Mouse (Mus musculus): ENCODE results near the gene Dusp27. TPM values are rescaled to one million over a fixed set of nuclear protein-coding genes. Genes with fewer than 3 reads are reported as not detected.
A peak's percentile ranks its signal among the peaks of the same experiment; 100 is the strongest.

The Dusp27 gene
- total RNA-seq, 1 experiment, result 60.2 TPM

DNA sequence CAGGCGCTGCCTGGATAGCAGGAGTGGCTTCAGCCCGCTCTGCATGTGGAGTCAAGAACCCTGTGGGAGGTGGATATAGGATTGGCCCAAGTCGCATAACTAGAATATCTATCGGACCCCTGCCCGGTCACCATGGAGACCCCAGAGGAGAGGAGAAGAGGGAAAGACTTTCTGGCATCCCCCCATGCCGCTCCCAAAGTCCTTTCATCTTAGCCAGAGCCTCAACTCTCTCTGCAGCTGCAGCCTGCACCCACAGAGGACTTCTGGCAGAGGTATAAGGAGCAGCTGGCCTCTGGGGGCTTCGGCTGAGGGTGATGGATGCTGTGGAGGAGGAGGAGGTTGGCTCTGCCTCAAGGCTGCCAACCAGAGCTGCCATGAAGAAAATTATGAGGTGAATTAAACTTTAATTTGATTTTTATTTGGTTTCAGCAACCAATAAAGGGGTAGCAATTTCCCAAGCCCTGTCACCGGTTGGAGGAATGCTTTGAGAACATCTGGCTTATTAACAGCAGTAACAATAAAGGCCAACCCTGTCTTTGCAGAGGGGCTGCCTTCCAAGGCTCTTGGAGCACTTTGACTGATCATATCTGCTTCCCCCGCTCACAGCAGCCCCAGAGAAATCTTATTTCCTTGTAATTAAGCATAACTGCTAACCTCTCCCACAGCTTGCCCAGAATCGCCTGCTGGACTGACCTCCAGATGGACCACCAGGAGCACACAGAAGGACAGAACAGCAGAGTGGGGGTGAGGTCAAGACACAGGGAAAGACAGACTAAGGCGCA is 78.5 kb downstream of the Dusp27 start:
- DNase-seq (ENCODE audit: low read depth, low spot score), result no peak

DNA sequence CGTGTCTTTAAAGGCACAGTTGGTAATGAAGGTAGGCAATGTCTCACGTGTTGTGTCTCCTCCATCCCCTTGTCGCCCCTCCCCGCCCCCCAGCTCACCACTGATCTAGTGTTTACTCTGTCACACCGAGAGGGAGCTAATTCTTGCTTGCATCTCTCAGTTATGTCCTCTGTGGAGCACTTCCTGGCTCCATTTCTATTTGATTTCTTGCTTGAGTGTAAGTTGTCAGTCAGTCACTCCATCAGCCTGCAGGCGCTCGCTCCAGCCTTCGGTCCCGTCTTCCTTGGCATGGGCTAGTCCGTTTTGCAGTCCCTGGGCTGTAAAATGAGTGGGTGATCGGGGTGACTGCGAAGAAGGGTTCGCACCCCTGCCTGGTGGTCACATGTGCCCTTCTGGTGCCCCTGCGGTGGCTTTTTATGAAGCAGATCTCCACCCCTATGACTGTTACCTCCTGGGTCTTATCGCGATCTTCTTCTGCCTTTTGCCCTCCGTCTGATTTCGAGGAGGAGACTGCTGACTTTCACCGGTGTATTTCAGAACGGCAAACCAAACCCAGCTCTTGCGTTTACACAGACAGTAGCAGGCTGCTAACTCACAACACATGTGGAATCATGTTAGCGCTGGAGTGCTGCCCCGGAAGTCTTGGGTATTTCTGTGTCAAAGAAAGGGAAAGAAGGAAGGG is 79.4 kb downstream of the Dusp27 start:
- Histone ChIP-seq H3K4me3 (ENCODE audit: insufficient read depth in 1 of 2, low read depth in 1 of 2, low read length in 2 of 2, poor library complexity in 1 of 2, severe bottlenecking in 1 of 2) (peak overlapping the region; percentile 23 to 50), H3K27ac (ENCODE audit: insufficient read depth, low read depth, low read length, poor library complexity, severe bottlenecking) (no peak overlapping the region), H3K9me3 (ENCODE audit: control insufficient read depth, insufficient read depth, low read depth, low read length) (no peaks in the 10 kb centered on the region), H3K4me1 (ENCODE audit: control insufficient read depth in 2 of 2, insufficient read depth in 2 of 2, low read length in 2 of 2, poor library complexity in 1 of 2) (peaks cover 0 to 16% of the 10 kb centered on the region in 2 experiments; a peak in 1 of 4 replicates), H3K9ac (ENCODE audit: insufficient read depth, low read depth, low read length, poor library complexity, severe bottlenecking) (no peak overlapping the region), H3K36me3 (ENCODE audit: control insufficient read depth, insufficient read depth, low read length, poor library complexity, severe bottlenecking) (no peaks in the 10 kb centered on the region)
- no peak for DNase-seq (ENCODE audit: low read depth, low spot score)
- in situ Hi-C loops (cut with MboI; ENCODE audit: low sequenced_read_pairs in 2 of 2, unreplicated experiment in 2 of 2), result no loop called here
- TF ChIP-seq ZNF384 (IDR thresholded peaks at IDR 0.05; ENCODE audit: low read depth, low read length) (no peak), MAFK (IDR thresholded peaks at IDR 0.05; ENCODE audit: insufficient read depth, low read depth, low read length) (no peak), ZC3H11A (IDR thresholded peaks at IDR 0.05; ENCODE audit: borderline replicate concordance, low read depth, low read length) (no peak), CHD2 (IDR thresholded peaks at IDR 0.05; ENCODE audit: low read depth, low read length) (no peak), HCFC1 (IDR thresholded peaks at IDR 0.05; ENCODE audit: borderline replicate concordance, insufficient read depth, low read length) (no peak)

More for the DNA sequence above, 78.5 kb downstream of the Dusp27 start:
- Histone ChIP-seq H3K9ac (ENCODE audit: insufficient read depth, low read depth, low read length, poor library complexity, severe bottlenecking) (no peak overlapping the region), H3K4me3 (ENCODE audit: insufficient read depth in 1 of 2, low read depth in 1 of 2, low read length in 2 of 2, poor library complexity in 1 of 2, severe bottlenecking in 1 of 2) (no peak overlapping the region), H3K4me1 (ENCODE audit: control insufficient read depth in 2 of 2, insufficient read depth in 2 of 2, low read length in 2 of 2, poor library complexity in 1 of 2) (peaks cover 0 to 12% of the 10 kb centered on the region in 2 experiments; a peak in 1 of 4 replicates), H3K9me3 (ENCODE audit: control insufficient read depth, insufficient read depth, low read depth, low read length) (no peaks in the 10 kb centered on the region), H3K36me3 (ENCODE audit: control insufficient read depth, insufficient read depth, low read length, poor library complexity, severe bottlenecking) (no peaks in the 10 kb centered on the region), H3K27ac (ENCODE audit: insufficient read depth, low read depth, low read length, poor library complexity, severe bottlenecking) (no peak overlapping the region)
- no peak for TF ChIP-seq ZNF384 (IDR thresholded peaks at IDR 0.05; ENCODE audit: low read depth, low read length)
- no peak for TF ChIP-seq HCFC1 (IDR thresholded peaks at IDR 0.05; ENCODE audit: borderline replicate concordance, insufficient read depth, low read length)
- TF ChIP-seq ZC3H11A (IDR thresholded peaks at IDR 0.05; ENCODE audit: borderline replicate concordance, low read depth, low read length), result no peak
- no peak for TF ChIP-seq MAFK (IDR thresholded peaks at IDR 0.05; ENCODE audit: insufficient read depth, low read depth, low read length)
- no peak for TF ChIP-seq CHD2 (IDR thresholded peaks at IDR 0.05; ENCODE audit: low read depth, low read length)
- in situ Hi-C loops (cut with MboI; ENCODE audit: low sequenced_read_pairs in 2 of 2, unreplicated experiment in 2 of 2), result no loop called here

Other genes starting within 250 kb of the Dusp27 start
- gene Pou2f1, start 125.2 kb downstream of the Dusp27 start, total RNA-seq (2012; rRNA removed), result 37.9 and 55.6 TPM in 2 replicates
- 68.0 and 204 TPM in 2 replicates for gene Gpa33, start 2.3 kb upstream of the Dusp27 start, total RNA-seq (2012; rRNA removed)
- 20.3 and 25.7 TPM in 2 replicates for gene Mael, start 110.8 kb upstream of the Dusp27 start, total RNA-seq (2012; rRNA removed)
- gene Ildr2, start 126.2 kb upstream of the Dusp27 start, total RNA-seq (2012; rRNA removed), result 1.5 and 2.9 TPM in 2 replicates